Mouse (Mus musculus): ENCODE results near the gene Mllt1. TPM values are rescaled to one million over a fixed set of nuclear protein-coding genes. Genes with fewer than 3 reads are reported as not detected.
A peak's percentile ranks its signal among the peaks of the same experiment; 100 is the strongest.

The Mllt1 gene
- total RNA-seq, 2 experiments from 2014 or later: 69.5 to 71.8 TPM

GRCm38 (mm10) chr17:56895368-56895918 lies 39.8 kb downstream of the Mllt1 start:
- no peak for DNase-seq (ENCODE audit: low spot score in 2 of 2)
- intact Hi-C loops (cut with DNase I): loop anchor here (5.0 kb wide), 2 partner anchors 88 to 102 kb away; partner anchors contain the start of gene Alkbh7

GRCm38 (mm10) chr17:56890018-56890417 lies 45.2 kb downstream of the Mllt1 start:
- no peak for DNase-seq (ENCODE audit: low spot score in 2 of 2)
- intact Hi-C loops (cut with DNase I): no loop called here

- intact Hi-C loops (cut with DNase I): no loop called here
- no peak for DNase-seq (ENCODE audit: low spot score in 2 of 2)
Observed at GRCm38 (mm10) chr17:56888050-56888449, 47.2 kb downstream of the Mllt1 start.

DNA sequence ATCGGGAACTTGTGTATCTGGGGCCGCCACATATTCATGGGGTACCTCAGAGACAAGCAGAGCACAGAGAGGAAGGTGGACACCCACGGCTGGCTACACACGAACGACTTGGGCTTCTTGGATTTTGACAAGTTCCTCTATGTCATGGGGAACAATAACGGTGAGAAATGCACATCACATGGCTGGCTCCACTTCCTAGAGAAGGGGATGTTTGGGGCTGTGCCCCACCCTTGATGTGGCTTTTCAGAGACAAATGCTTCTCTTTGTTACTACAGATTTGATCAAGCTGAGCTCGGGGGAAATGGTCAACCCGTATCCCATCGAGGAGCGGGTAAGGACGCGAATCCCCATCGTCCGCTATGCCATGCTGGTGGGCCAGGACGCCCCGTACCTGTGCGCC lies 50.4 kb downstream of the Mllt1 start:
- no peak for DNase-seq (ENCODE audit: low spot score in 2 of 2)
- intact Hi-C loops (cut with DNase I): no loop called here

- intact Hi-C loops (cut with DNase I): no loop called here
- no peak for DNase-seq (ENCODE audit: low spot score in 2 of 2)
Observed at GRCm38 (mm10) chr17:56884331-56884730, 50.9 kb downstream of the Mllt1 start.

DNA sequence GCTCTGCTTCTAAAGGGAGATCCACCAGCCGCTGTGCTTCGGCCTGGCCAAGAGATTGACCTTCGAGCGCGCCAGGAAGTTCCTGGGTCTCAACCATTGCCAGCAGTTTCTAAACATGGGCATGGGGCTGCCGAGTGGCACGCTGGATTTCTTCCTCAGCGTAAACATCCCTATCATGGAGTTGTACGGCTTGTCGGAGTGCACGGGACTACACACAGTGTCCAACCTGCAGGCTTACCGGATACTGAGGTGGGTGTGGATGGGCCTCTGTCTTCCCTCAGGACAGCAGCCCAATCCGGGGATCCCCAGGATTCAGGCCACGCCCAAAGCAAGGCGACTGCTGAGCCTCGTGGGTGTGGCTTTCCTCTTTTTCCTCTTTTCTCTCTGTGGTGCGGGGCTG lies 51.6 kb downstream of the Mllt1 start:
- DNase-seq (ENCODE audit: low spot score in 2 of 2): no peak

GRCm38 (mm10) chr17:56877426-56877825 lies 57.8 kb downstream of the Mllt1 start:
- intact Hi-C loops (cut with DNase I): no loop called here
- DNase-seq (ENCODE audit: low spot score in 2 of 2): no peak

More for the DNA sequence above, 51.6 kb downstream of the Mllt1 start:
- intact Hi-C loops (cut with DNase I): no loop called here

- intact Hi-C loops (cut with DNase I): no loop called here
Observed at GRCm38 (mm10) chr17:56876981-56877380, 58.2 kb downstream of the Mllt1 start.

DNA sequence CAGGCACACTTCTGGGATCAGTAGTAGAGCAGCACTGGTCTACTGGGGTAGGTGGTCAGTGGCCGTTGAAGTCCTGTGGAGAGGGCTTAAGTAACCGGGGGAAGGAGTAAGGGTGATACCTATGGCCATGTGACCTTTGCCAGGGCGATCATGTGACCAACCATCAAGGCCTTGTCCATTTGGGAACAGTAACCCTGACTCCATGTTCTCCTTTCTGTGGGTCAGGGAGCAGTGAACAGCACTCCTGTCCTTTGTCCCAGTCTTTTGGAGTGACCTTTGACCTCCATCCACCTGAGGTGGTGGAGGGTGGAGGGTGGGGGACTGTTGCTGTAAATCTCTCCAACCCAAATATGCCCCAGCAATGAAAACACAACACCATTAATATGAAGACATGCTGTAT lies 58.8 kb downstream of the Mllt1 start:
- DNase-seq (ENCODE audit: low spot score in 2 of 2): no peak
- intact Hi-C loops (cut with DNase I): no loop called here

More at GRCm38 (mm10) chr17:56876981-56877380, 58.2 kb downstream of the Mllt1 start:
- no peak for DNase-seq (ENCODE audit: low spot score in 2 of 2)

DNA sequence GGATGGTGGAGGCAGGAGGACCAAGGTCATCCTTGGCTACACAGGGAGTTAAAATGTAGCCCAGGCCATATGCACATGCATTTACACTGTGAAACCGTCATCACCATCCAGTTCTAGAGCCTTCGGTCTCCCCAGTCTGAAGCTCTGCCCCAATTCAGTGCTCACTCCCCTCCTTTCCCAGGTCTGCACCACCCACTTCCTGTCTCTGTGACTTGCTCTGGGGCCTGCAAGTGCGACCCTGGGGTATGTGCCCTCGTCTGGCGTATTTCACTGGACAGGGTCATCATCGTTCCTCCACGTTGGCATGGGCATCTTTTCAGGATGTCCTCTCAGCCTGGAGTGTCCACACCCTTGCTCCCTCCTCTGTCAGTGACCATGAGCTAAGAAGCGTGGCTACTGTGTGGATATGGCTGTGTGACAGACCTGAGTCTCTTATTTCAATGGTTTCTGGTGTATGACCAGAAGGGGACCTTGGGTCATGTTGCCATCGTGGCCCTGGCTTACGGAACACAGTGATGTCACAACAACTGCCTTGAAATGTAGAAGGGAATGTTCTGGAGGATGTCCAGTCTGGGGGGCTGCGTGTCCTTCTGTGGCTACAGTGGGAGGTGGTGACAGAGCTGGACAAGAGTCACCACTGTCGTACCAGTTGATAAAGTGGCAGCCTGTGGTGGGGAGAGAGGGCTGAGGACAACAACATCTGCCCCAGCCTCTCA lies 60.1 kb downstream of the Mllt1 start, which contains the start of gene 1700061G19Rik:
TSS of gene 1700061G19Rik (plus strand) at position 542 of the 716 bp plus-strand sequence.
- DNase-seq (ENCODE audit: low spot score in 2 of 2): no peak

GRCm38 (mm10) chr17:56874237-56874636 lies 61.0 kb downstream of the Mllt1 start, which contains the start of gene Acsbg2:
Gene Acsbg2, minus strand, starts transcription at chr17:56874447.
- intact Hi-C loops (cut with DNase I): no loop called here

More for the DNA sequence above, 60.1 kb downstream of the Mllt1 start, which contains the start of gene 1700061G19Rik:
- intact Hi-C loops (cut with DNase I): no loop called here

GRCm38 (mm10) chr17:56872512-56872911 lies 62.7 kb downstream of the Mllt1 start:
- no peak for DNase-seq (ENCODE audit: low spot score in 2 of 2)
- intact Hi-C loops (cut with DNase I): no loop called here

More at GRCm38 (mm10) chr17:56874237-56874636, 61.0 kb downstream of the Mllt1 start, which contains the start of gene Acsbg2:
- DNase-seq (ENCODE audit: low spot score in 2 of 2): no peak

- DNase-seq (ENCODE audit: low spot score in 2 of 2): no peak
- intact Hi-C loops (cut with DNase I): no loop called here
Observed at GRCm38 (mm10) chr17:56871767-56872166, 63.4 kb downstream of the Mllt1 start.

GRCm38 (mm10) chr17:56870287-56870953 lies 64.8 kb downstream of the Mllt1 start:
- DNase-seq (ENCODE audit: low spot score in 2 of 2): no peak
- intact Hi-C loops (cut with DNase I): no loop called here

DNA sequence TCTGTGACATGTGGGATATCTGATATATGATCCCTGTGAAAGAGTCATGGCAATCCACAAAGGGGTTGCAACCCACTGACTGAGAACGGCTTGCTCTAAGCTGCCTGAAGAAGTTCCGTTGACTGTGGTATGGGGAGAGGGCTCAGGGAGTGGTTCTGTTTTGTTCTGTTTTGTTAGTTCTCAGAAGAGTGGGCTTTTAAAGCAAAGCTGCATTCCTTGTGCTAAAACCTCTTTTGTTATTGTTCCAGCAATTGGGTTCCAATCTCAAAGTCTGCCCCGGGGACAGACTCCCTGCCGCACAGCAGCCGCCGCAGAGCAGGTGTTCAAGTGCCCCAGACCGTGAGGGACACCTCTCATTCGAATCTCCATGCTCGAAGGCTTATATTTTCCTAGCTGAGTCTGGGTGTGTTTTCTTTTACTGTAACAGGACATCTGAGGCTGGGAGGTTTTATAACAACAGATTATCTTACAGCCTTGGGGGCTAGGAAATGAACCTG lies 65.7 kb downstream of the Mllt1 start:
- intact Hi-C loops (cut with DNase I): no loop called here

GRCm38 (mm10) chr17:56866071-56866470 lies 69.1 kb downstream of the Mllt1 start:
- intact Hi-C loops (cut with DNase I): no loop called here
- no peak for DNase-seq (ENCODE audit: low spot score in 2 of 2)

More for the DNA sequence above, 65.7 kb downstream of the Mllt1 start:
- no peak for DNase-seq (ENCODE audit: low spot score in 2 of 2)

DNA sequence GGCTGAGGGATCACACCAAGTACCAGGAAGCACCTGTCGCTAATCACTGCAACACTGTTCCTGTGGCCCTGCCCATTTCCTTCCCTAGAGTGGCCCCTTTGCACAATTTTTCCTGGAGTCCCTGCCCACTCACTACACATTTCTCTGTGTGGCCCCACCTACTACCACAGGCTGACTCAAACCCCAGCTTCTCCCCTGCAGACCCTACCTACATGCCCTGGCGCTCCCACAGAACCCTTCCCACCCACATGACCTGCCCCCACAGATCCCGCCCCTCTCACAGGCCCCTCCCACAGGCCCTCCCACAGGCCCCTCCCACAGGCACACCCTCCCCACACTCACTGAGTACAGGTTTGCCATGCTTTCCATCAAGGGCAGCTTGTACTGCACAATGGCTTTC lies 74.0 kb downstream of the Mllt1 start:
- no peak for DNase-seq (ENCODE audit: low spot score in 2 of 2)
- intact Hi-C loops (cut with DNase I): no loop called here

DNA sequence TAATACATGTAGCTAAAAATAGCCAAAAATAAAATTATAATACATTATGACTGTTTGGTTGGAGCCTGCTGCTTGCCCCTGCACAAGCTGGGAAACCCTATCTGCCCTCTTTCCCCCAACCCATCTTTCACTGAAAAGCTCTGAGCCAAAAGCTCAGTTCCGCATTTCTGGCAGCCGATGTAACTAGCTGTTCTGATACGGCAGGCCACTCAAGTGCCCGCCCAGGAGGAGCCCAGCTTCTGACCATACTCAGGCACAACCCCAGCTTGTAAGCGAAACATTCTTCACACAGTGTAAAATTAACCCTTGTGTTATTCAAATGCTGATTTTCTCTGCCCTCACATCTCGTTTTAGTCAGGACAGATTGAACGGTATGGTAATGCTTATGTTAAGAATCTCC lies 76.3 kb downstream of the Mllt1 start:
- no peak for DNase-seq (ENCODE audit: low spot score in 2 of 2)
- intact Hi-C loops (cut with DNase I): loop anchor here (1.0 kb wide), 1 partner anchor 51 kb away; no protein-coding TSS in a partner anchor

DNA sequence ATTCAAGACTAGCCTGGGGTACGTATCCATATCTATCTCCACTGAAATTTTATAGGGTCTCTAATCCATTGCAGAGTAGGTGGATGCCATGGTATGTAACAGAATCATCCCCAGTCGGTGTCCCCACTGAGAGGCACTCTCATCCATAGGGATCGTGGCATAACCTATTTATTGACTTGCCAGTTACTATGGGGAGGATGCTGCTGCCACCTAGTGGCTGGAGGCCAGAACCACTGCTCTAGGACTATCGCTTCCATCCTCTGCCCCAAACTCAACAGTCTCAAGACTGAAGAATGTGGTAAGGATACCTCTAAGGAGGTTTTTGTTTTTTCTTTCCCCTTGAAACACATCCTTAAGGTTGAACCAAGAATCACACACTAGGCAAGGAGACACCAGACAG lies 77.0 kb downstream of the Mllt1 start:
- DNase-seq (ENCODE audit: low spot score in 2 of 2): peak; percentile 14 to 18

DNA sequence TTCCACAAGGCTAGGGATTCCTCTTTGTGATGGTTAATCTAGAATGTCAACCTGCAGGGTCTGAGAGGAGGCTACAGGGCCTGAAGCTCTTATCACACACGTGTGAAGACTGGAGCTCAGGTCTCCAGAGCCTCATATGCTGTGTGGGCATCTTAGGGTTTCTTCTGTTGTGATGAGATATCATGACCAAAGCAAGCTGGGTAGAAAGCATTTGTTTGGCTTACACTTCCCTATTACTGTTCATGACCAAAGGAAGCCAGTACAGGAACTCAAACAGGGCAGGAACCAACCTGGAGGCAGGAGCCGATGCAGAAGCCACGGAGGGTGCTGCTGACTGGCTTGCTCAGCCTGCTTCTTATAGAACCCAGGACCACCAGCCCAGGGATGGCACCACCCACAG lies 79.8 kb downstream of the Mllt1 start:
- intact Hi-C loops (cut with DNase I): no loop called here
- no peak for DNase-seq (ENCODE audit: low spot score in 2 of 2)

More for the DNA sequence above, 77.0 kb downstream of the Mllt1 start:
- intact Hi-C loops (cut with DNase I): loop anchor here (1.0 kb wide), 1 partner anchor 50 kb away; no protein-coding TSS in a partner anchor
